Mouse (Mus musculus) kidney, embryonic 16.5 days (tissue): Measurements from ENCODE around the gene Vwa5b1. TPM values are rescaled to one million over a fixed set of nuclear protein-coding genes. Genes with fewer than 3 reads are reported as not detected.

Experiments
- ATAC-seq: fragments of 200-750 bp; cut with Nextera tagmentation; 2 replicates; pipeline ENCODE4 v1.8.0; 2017; ENCODE audit warnings: moderate TSS enrichment; ENCODE audit not compliant: low FRiP score, low TSS enrichment
- H3K27ac ChIP-seq: fragments of 300-500 bp; sonication (generic); 2 replicates; pipeline ENCODE4 v1.5.1; 2014; ENCODE audit warnings: low read length
- H3K27me3 ChIP-seq: fragments of 300-500 bp; sonication (generic); 2 replicates; pipeline ENCODE4 v1.6.1; 2014; ENCODE audit warnings: low read length, control low read depth, mixed read lengths; ENCODE audit not compliant: insufficient read depth
- H3K36me3 ChIP-seq: fragments of 300-500 bp; sonication (generic); 2 replicates; pipeline ENCODE4 v1.6.1; 2014; ENCODE audit warnings: low read length, control low read depth, mixed read lengths; ENCODE audit not compliant: insufficient read depth
- H3K4me1 ChIP-seq: fragments of 300-500 bp; sonication (generic); 2 replicates; pipeline ENCODE4 v1.6.1; 2014; ENCODE audit warnings: low read length, control low read depth, mixed read lengths; ENCODE audit not compliant: insufficient read depth
- H3K4me2 ChIP-seq: fragments of 300-500 bp; sonication (generic); replicated peaks from 2 replicates; pipeline ENCODE4 v1.6.1; 2014; ENCODE audit warnings: low read depth, low read length
- H3K4me3 ChIP-seq: fragments of 300-500 bp; sonication (generic); 2 replicates; pipeline ENCODE4 v1.5.1; 2014; ENCODE audit warnings: mild to moderate bottlenecking, low read length
- H3K9ac ChIP-seq: fragments of 300-500 bp; sonication (generic); replicated peaks from 2 replicates; pipeline ENCODE4 v1.6.1; 2014; ENCODE audit warnings: low read length
- H3K9me3 ChIP-seq: fragments of 300-500 bp; sonication (generic); 2 replicates; pipeline ENCODE4 v1.6.1; 2016; ENCODE audit warnings: low read length, control low read depth
- WGBS: fragments of 180-500 bp; shearing (Covaris S2); extraction: QIAGEN DNeasy Blood & Tissue Kit; methylation state at CpG from one replicate; pipeline ENCODE4 v1.1.7; 2014; 5-methylcytosine and 5-hydroxymethylcytosine counted together
- polyA plus RNA-seq: library from polyadenylated mRNA; unstranded; fragments of >200 nt; fragmentation: Nextera tagmentation; extraction: Ambion mirVana; gene quantifications from 2 replicates; pipeline ENCODE4 v1.2.1, GENCODE M21; 2015

The Vwa5b1 gene
- polyA plus RNA-seq, 1 experiment from 2014 or later: 0.15 TPM

- WGBS: 0% methylated on average over 2 of the region's 3 CpGs
Observed at GRCm38 (mm10) chr4:138554302-138554701, 81.4 kb downstream of the Vwa5b1 start.

GRCm38 (mm10) chr4:138553516-138553933 is 82.2 kb downstream of the Vwa5b1 start:
- no peak for ATAC-seq
- no peaks in the 10 kb centered on the region for H3K36me3 ChIP-seq
- H3K9ac ChIP-seq: no peak overlapping the region
- no peak overlapping the region for H3K4me2 ChIP-seq
- peaks cover 23% of the 10 kb centered on the region for H3K4me1 ChIP-seq
- no peak overlapping the region for H3K27ac ChIP-seq
- peaks cover 4% of the 10 kb centered on the region; the same call in 1 of the 2 replicates for H3K27me3 ChIP-seq
- no peak overlapping the region for H3K4me3 ChIP-seq
- 60% methylated on average over 8 of the region's 8 CpGs for WGBS
- H3K9me3 ChIP-seq: no peaks in the 10 kb centered on the region

More at GRCm38 (mm10) chr4:138554302-138554701, 81.4 kb downstream of the Vwa5b1 start:
- H3K27me3 ChIP-seq: peaks cover 4% of the 10 kb centered on the region; the same call in 1 of the 2 replicates
- no peak overlapping the region for H3K4me3 ChIP-seq
- H3K4me2 ChIP-seq: no peak overlapping the region; the same call in 1 of the 2 replicates
- ATAC-seq: no peak
- H3K36me3 ChIP-seq: no peaks in the 10 kb centered on the region
- no peaks in the 10 kb centered on the region for H3K9me3 ChIP-seq
- H3K27ac ChIP-seq: no peak overlapping the region
- peaks cover 23% of the 10 kb centered on the region for H3K4me1 ChIP-seq
- H3K9ac ChIP-seq: no peak overlapping the region

GRCm38 (mm10) chr4:138553116-138553515 is 82.6 kb downstream of the Vwa5b1 start:
- Histone ChIP-seq H3K9ac (no peak overlapping the region), H3K36me3 (no peaks in the 10 kb centered on the region), H3K9me3 (no peaks in the 10 kb centered on the region), H3K4me1 (peaks cover 23% of the 10 kb centered on the region), H3K4me2 (no peak overlapping the region), H3K4me3 (no peak overlapping the region), H3K27ac (no peak overlapping the region), H3K27me3 (peaks cover 4% of the 10 kb centered on the region; the same call in 1 of the 2 replicates)
- WGBS: 67% methylated on average over 1 of the region's 1 CpGs
- no peak for ATAC-seq

GRCm38 (mm10) chr4:138551601-138552000 is 84.1 kb downstream of the Vwa5b1 start:
- H3K27ac ChIP-seq: no peak overlapping the region
- peaks cover 23% of the 10 kb centered on the region for H3K4me1 ChIP-seq
- no peak for ATAC-seq
- H3K36me3 ChIP-seq: no peaks in the 10 kb centered on the region
- 87% methylated on average over 5 of the region's 5 CpGs for WGBS
- peaks cover 4% of the 10 kb centered on the region; the same call in 1 of the 2 replicates for H3K27me3 ChIP-seq
- no peaks in the 10 kb centered on the region for H3K9me3 ChIP-seq
- H3K4me3 ChIP-seq: no peak overlapping the region
- H3K9ac ChIP-seq: no peak overlapping the region
- H3K4me2 ChIP-seq: no peak overlapping the region

GRCm38 (mm10) chr4:138550557-138550956 is 85.1 kb downstream of the Vwa5b1 start:
- WGBS: 57% methylated on average over 5 of the region's 5 CpGs

GRCm38 (mm10) chr4:138548960-138549359 is 86.7 kb downstream of the Vwa5b1 start:
- no peak overlapping the region for H3K4me2 ChIP-seq
- H3K36me3 ChIP-seq: no peaks in the 10 kb centered on the region
- H3K9ac ChIP-seq: no peak overlapping the region
- 83% methylated on average over 4 of the region's 4 CpGs for WGBS
- H3K27ac ChIP-seq: no peak overlapping the region
- H3K9me3 ChIP-seq: no peaks in the 10 kb centered on the region
- no peaks in the 10 kb centered on the region for H3K27me3 ChIP-seq
- no peak for ATAC-seq
- H3K4me3 ChIP-seq: no peak overlapping the region
- peaks cover 4% of the 10 kb centered on the region for H3K4me1 ChIP-seq

More at GRCm38 (mm10) chr4:138550557-138550956, 85.1 kb downstream of the Vwa5b1 start:
- no peak overlapping the region for H3K9ac ChIP-seq
- no peak overlapping the region for H3K27ac ChIP-seq
- H3K4me1 ChIP-seq: peaks cover 18% of the 10 kb centered on the region
- H3K4me3 ChIP-seq: no peak overlapping the region
- ATAC-seq: no peak
- no peak overlapping the region for H3K4me2 ChIP-seq
- no peaks in the 10 kb centered on the region for H3K36me3 ChIP-seq
- H3K27me3 ChIP-seq: 0 out of 2 replicates have a peak, but pooled peaks cover 4% of the 10 kb centered on the region
- H3K9me3 ChIP-seq: no peaks in the 10 kb centered on the region

- 10% methylated on average over 10 of the region's 10 CpGs for WGBS
- Histone ChIP-seq H3K4me3 (no peak overlapping the region), H3K27me3 (no peaks in the 10 kb centered on the region), H3K4me1 (peaks cover 7% of the 10 kb centered on the region), H3K27ac (no peak overlapping the region), H3K4me2 (no peak overlapping the region), H3K9me3 (no peaks in the 10 kb centered on the region), H3K9ac (no peak overlapping the region), H3K36me3 (no peaks in the 10 kb centered on the region)
- ATAC-seq: 0 out of 2 replicates have a peak, but pooled peaks have one; percentile 9
Observed at GRCm38 (mm10) chr4:138548124-138548561, 87.5 kb downstream of the Vwa5b1 start.

- Histone ChIP-seq H3K36me3 (no peaks in the 10 kb centered on the region), H3K27me3 (no peaks in the 10 kb centered on the region), H3K4me1 (peaks cover 7% of the 10 kb centered on the region), H3K9ac (no peak overlapping the region), H3K27ac (no peak overlapping the region), H3K9me3 (no peaks in the 10 kb centered on the region), H3K4me3 (no peak overlapping the region), H3K4me2 (no peak overlapping the region)
- 17% methylated on average over 10 of the region's 10 CpGs for WGBS
- no peak for ATAC-seq
Observed at GRCm38 (mm10) chr4:138547556-138547955, 88.1 kb downstream of the Vwa5b1 start.

- WGBS: 63% methylated on average over 6 of the region's 6 CpGs
- H3K9ac ChIP-seq: no peak overlapping the region
- H3K27ac ChIP-seq: no peak overlapping the region
- H3K4me3 ChIP-seq: no peak overlapping the region
- no peak overlapping the region for H3K4me2 ChIP-seq
- no peaks in the 10 kb centered on the region for H3K9me3 ChIP-seq
- peaks cover 7% of the 10 kb centered on the region for H3K4me1 ChIP-seq
- no peak for ATAC-seq
- no peaks in the 10 kb centered on the region for H3K36me3 ChIP-seq
- no peaks in the 10 kb centered on the region for H3K27me3 ChIP-seq
Observed at GRCm38 (mm10) chr4:138547041-138547440, 88.6 kb downstream of the Vwa5b1 start.

- H3K36me3 ChIP-seq: no peaks in the 10 kb centered on the region
- no peaks in the 10 kb centered on the region for H3K27me3 ChIP-seq
- H3K27ac ChIP-seq: no peak overlapping the region
- peaks cover 7% of the 10 kb centered on the region for H3K4me1 ChIP-seq
- WGBS: 75% methylated on average over 11 of the region's 11 CpGs
- no peak overlapping the region for H3K4me2 ChIP-seq
- no peak overlapping the region for H3K4me3 ChIP-seq
- H3K9me3 ChIP-seq: no peaks in the 10 kb centered on the region
- no peak overlapping the region for H3K9ac ChIP-seq
- no peak for ATAC-seq
Observed at GRCm38 (mm10) chr4:138546241-138546640, 89.4 kb downstream of the Vwa5b1 start.
